Mouse (Mus musculus) lung, embryonic 14.5 days (tissue): ENCODE results near the gene E130114P18Rik. TPM values are rescaled to one million over a fixed set of nuclear protein-coding genes. Genes with fewer than 3 reads are reported as not detected.

ENCODE experiments used
- ATAC-seq: fragments of 200-750 bp; cut with Nextera tagmentation; 2 replicates; pipeline ENCODE4 v1.8.0; 2017; ENCODE audit warnings: mild to moderate bottlenecking, moderate TSS enrichment, moderate library complexity; ENCODE audit not compliant: insufficient read depth
- DNase-seq: peaks from one replicate; pipeline ENCODE4 v3.0.0-alpha.2; 2015
- H3K27ac ChIP-seq: fragments of 300-500 bp; sonication (generic); 2 replicates; pipeline ENCODE4 v1.5.1; 2014; ENCODE audit warnings: low read depth, mild to moderate bottlenecking, moderate library complexity
- H3K27me3 ChIP-seq: fragments of 300-500 bp; sonication (generic); 2 replicates; pipeline ENCODE4 v1.6.1; 2014; ENCODE audit warnings: low read length, control low read depth; ENCODE audit not compliant: insufficient read depth
- H3K36me3 ChIP-seq: fragments of 300-500 bp; sonication (generic); 2 replicates; pipeline ENCODE4 v1.6.1; 2014; ENCODE audit warnings: control low read depth; ENCODE audit not compliant: insufficient read depth
- H3K4me1 ChIP-seq: fragments of 300-500 bp; sonication (generic); 2 replicates; pipeline ENCODE4 v1.6.1; 2014; ENCODE audit warnings: antibody characterized with exemption, control low read depth; ENCODE audit not compliant: insufficient read depth
- H3K4me2 ChIP-seq: fragments of 300-500 bp; sonication (generic); 2 replicates; pipeline ENCODE4 v1.6.1; 2014; ENCODE audit warnings: mild to moderate bottlenecking
- H3K4me3 ChIP-seq: fragments of 300-500 bp; sonication (generic); 2 replicates; pipeline ENCODE4 v1.5.1; 2014; ENCODE audit warnings: low read depth, low read length
- H3K9ac ChIP-seq: fragments of 300-500 bp; sonication (generic); 2 replicates; pipeline ENCODE4 v1.6.1; 2014
- H3K9me3 ChIP-seq: fragments of 300-500 bp; sonication (generic); 2 replicates; pipeline ENCODE4 v1.6.1; 2016; ENCODE audit warnings: low read depth, low read length, control low read depth
- CTCF ChIP-seq: IDR thresholded peaks from 2 replicates; pipeline ENCODE4 v1.5.1; 2016; ENCODE audit warnings: antibody characterized with exemption, low read depth
- WGBS: fragments of 180-500 bp; shearing (Covaris S2); extraction: QIAGEN DNeasy Blood & Tissue Kit; methylation state at CpG from one replicate; pipeline ENCODE4 v1.1.7; 2014; 5-methylcytosine and 5-hydroxymethylcytosine counted together
- polyA plus RNA-seq: library from polyadenylated mRNA; unstranded; fragments of >200 nt; fragmentation: Nextera tagmentation; extraction: Ambion mirVana; gene quantifications from 2 replicates; pipeline ENCODE4 v1.2.1, GENCODE M21; 2014

E130114P18Rik gene
- polyA plus RNA-seq, 1 experiment from 2014 or later = 0.84 TPM

DNA sequence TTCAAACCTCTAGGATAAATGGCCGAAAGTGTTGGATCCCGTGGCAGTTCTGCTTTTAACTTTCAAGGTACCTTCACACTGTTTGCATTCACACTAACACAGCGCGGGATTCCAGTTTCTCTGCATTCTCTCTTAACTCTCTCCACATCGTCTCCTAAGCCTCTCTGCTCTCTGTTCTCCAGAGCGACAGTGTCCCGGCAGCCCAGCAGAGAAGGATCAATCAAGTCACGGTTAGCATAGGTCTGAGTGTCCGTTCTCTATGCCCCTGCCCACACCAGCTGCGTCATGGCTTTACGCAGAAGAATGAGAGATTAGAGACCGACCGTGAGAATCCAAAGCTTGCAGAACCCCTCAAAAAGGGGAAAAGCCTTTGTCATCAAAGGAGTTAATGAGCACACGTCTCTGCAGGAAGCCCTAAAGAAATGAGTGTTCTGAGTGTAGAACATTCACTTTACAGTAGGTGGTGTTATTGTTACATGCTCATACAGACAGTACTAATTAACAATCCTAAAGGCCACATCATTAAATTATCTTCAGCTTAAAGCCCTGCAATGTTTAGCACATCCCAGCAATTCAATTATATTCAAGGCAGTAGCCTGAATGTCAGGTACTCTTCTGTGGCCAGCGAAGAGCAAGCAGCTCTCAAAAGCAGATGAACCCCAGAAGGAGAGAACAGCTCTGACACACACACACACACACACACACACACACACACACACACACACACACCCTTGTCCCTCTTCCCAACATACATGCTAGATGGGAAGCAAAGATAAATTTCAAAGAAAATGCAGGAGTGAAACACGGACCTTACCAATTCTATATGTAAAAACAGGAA is 101.9 kb downstream of the E130114P18Rik start:
- peak; percentile 37 for DNase-seq
- 0 out of 2 replicates have a peak overlapping the region, but pooled peaks have one; percentile 23 for H3K4me2 ChIP-seq
- H3K9ac ChIP-seq = no peak overlapping the region
- 35% methylated on average over 16 of the region's 16 CpGs for whole genome bisulfite sequencing
- H3K4me1 ChIP-seq = no peaks in the 10 kb centered on the region
- H3K27me3 ChIP-seq = no peaks in the 10 kb centered on the region
- TF ChIP-seq CTCF = peak; percentile 52
- no peaks in the 10 kb centered on the region for H3K9me3 ChIP-seq
- ATAC-seq = no peak
- no peak overlapping the region for H3K4me3 ChIP-seq
- no peak overlapping the region for H3K27ac ChIP-seq
- no peaks in the 10 kb centered on the region for H3K36me3 ChIP-seq

DNA sequence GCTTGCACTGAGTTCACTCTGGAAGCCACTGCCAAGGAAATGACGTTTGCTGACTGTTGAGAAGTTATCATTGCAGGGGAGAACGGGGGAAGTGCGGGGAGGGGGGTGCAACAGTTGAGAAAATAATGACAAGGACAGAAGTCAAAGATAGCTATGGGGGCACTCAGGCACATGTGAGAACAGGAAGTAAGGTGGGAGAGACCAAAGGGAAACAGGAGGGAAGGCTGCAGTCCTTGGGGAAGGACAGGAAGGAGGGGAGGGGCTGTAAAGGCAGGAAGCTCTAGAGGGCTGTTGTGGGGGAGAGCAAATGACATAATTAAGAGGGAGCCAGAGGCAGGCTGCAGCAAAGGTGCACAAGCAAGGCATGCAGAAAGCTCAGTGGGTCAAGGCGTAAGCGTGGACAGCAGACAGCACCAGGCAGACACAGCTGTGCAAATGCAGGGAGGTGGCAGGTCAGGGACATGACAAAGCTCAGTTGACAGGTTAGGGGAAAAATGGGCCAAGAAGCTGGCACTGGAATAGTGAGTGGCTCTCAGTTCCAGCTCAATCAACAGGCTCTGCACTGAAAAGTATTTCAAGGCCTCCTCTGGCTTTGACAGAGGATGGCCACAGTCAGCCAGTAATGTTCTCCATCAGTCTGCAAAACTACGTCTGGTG is 103.9 kb downstream of the E130114P18Rik start:
- H3K27me3 ChIP-seq = no peaks in the 10 kb centered on the region
- H3K4me3 ChIP-seq = no peak overlapping the region
- no peaks in the 10 kb centered on the region for H3K9me3 ChIP-seq
- no peak overlapping the region for H3K9ac ChIP-seq
- no peak overlapping the region for H3K4me2 ChIP-seq
- H3K4me1 ChIP-seq = no peaks in the 10 kb centered on the region
- DNase-seq (no peak), ATAC-seq (peak; percentile 50; the same call in 1 of the 2 replicates)
- H3K27ac ChIP-seq = no peak overlapping the region
- 38% methylated on average over 6 of the region's 6 CpGs for WGBS
- no peak for TF ChIP-seq CTCF
- no peaks in the 10 kb centered on the region for H3K36me3 ChIP-seq

DNA sequence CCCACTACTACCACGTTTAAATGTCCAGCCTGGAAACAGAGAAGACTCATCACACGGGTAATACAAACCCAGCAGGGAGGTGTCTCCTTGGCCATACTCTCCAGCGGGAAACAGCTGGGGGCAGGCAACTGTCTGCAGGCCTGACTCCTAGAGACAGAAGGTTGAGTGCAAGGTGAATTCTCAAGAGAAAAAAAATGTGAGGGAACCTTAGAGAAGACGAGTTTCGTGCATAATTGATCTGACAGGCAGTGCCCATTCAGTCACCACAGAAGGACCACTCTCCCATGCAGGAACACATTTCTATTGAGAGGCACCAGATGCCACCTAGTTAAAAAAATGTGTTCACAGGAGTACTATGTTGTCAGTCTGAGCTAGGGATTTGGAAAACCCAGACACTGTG is 105.4 kb downstream of the E130114P18Rik start:
- Histone ChIP-seq H3K9me3 (no peaks in the 10 kb centered on the region), H3K4me3 (no peak overlapping the region), H3K27ac (no peak overlapping the region), H3K27me3 (no peaks in the 10 kb centered on the region), H3K4me1 (no peaks in the 10 kb centered on the region), H3K36me3 (no peaks in the 10 kb centered on the region), H3K9ac (no peak overlapping the region), H3K4me2 (no peak overlapping the region)
- TF ChIP-seq CTCF = no peak
- 60% methylated on average over 5 of the region's 5 CpGs for WGBS
- ATAC-seq = no peak
- DNase-seq = no peak

GRCm38 (mm10) chr4:97671911-97672310 is 106.0 kb downstream of the E130114P18Rik start:
- DNase-seq = no peak
- Histone ChIP-seq H3K27me3 (no peaks in the 10 kb centered on the region), H3K27ac (no peak overlapping the region), H3K9ac (no peak overlapping the region), H3K36me3 (no peaks in the 10 kb centered on the region), H3K9me3 (no peaks in the 10 kb centered on the region), H3K4me2 (no peak overlapping the region), H3K4me1 (no peaks in the 10 kb centered on the region), H3K4me3 (no peak overlapping the region)
- WGBS = 85% methylated on average over 4 of the region's 4 CpGs
- no peak for ATAC-seq
- TF ChIP-seq CTCF = no peak

- ATAC-seq (no peak), DNase-seq (no peak)
- H3K4me3 ChIP-seq = no peak overlapping the region
- no peak overlapping the region for H3K9ac ChIP-seq
- H3K27ac ChIP-seq = no peak overlapping the region
- no peaks in the 10 kb centered on the region for H3K36me3 ChIP-seq
- no peak for TF ChIP-seq CTCF
- H3K9me3 ChIP-seq = no peaks in the 10 kb centered on the region
- no peak overlapping the region for H3K4me2 ChIP-seq
- H3K4me1 ChIP-seq = no peaks in the 10 kb centered on the region
- no peaks in the 10 kb centered on the region for H3K27me3 ChIP-seq
Observed at GRCm38 (mm10) chr4:97670418-97670817, 107.5 kb downstream of the E130114P18Rik start.

DNA sequence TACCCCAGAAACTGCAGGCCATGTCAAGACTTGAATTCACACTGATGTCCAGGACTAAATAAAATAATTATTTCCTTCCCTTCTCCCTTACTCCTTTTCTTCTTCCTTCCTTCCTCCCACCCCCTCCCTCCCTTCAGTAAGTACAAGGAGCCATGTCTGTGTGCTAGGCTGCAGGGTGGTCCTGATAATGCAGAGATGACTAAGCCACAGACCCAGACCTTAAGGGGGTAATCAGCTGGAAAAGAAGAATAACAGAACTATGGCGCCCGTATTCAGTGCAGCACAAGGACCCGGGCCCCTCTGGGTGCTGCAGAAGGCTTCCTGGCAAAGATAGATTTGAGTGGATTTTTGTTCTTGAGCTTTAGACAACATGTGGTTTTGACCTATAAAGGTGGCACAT is 108.1 kb downstream of the E130114P18Rik start:
- no peaks in the 10 kb centered on the region for H3K27me3 ChIP-seq
- H3K36me3 ChIP-seq = no peaks in the 10 kb centered on the region
- H3K4me3 ChIP-seq = no peak overlapping the region
- DNase-seq = no peak
- no peaks in the 10 kb centered on the region for H3K9me3 ChIP-seq
- no peak overlapping the region for H3K9ac ChIP-seq
- no peak for ATAC-seq
- H3K4me1 ChIP-seq = no peaks in the 10 kb centered on the region
- no peak overlapping the region for H3K27ac ChIP-seq
- WGBS = 78% methylated on average over 3 of the region's 3 CpGs
- no peak overlapping the region for H3K4me2 ChIP-seq
- TF ChIP-seq CTCF = no peak

GRCm38 (mm10) chr4:97665428-97665755 is 112.5 kb downstream of the E130114P18Rik start:
- no peaks in the 10 kb centered on the region for H3K4me1 ChIP-seq
- no peaks in the 10 kb centered on the region for H3K27me3 ChIP-seq
- H3K27ac ChIP-seq = no peak overlapping the region
- no peak overlapping the region for H3K4me2 ChIP-seq
- H3K9ac ChIP-seq = no peak overlapping the region
- H3K36me3 ChIP-seq = no peaks in the 10 kb centered on the region
- 74% methylated on average over 7 of the region's 7 CpGs for WGBS
- DNase-seq (no peak), ATAC-seq (no peak)
- TF ChIP-seq CTCF = no peak
- no peaks in the 10 kb centered on the region for H3K9me3 ChIP-seq
- H3K4me3 ChIP-seq = no peak overlapping the region
